Mouse (Mus musculus) right cerebral cortex, adult 18-20 months (tissue): ENCODE results near the gene Fhit.

ENCODE experiments used
- DNase-seq: peaks from one replicate; pipeline ENCODE4 v3.0.0; 2022; ENCODE audit warnings: mixed read lengths

Gene Fhit

DNA sequence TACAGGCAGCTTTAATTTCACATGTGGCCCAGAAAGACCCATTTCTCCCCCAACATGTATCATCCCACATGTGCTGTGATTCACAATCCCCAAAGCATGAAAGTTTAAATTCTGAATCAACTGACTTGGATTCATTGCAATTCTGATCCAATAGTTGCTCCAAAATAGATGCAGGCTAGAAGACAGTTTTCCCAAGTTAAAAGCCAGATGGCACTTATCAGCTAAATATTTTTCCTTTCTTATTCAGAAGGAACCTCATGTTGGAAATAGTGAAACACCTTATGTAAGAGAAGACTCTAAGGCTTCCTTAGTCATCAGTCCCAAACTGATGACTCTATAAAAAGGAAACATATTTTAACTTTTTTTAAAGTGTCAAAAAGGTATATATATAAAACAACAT is 815.9 kb downstream of the Fhit start:
- no peak for DNase-seq

GRCm38 (mm10) chr14:10344064-10344463 is 817.8 kb downstream of the Fhit start:
- no peak for DNase-seq

DNA sequence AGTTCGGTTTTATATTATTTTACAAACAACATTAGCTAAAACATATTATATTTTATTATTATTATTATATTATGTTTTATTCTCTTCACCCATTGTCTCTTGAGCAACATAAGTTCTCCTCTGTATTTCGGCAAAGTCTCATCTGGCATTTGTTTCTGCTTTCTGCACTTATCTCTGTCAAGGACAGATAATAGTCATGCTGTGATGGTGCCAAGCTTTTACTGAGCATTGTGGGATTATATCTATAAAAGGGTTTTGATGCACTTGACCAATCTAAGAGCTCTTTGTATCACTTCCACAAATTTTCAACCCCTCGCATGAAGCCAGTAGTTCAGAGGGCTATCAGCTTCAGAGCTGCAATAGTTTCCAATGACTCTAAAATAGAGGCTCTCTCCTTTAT is 845.1 kb downstream of the Fhit start:
- no peak for DNase-seq

DNA sequence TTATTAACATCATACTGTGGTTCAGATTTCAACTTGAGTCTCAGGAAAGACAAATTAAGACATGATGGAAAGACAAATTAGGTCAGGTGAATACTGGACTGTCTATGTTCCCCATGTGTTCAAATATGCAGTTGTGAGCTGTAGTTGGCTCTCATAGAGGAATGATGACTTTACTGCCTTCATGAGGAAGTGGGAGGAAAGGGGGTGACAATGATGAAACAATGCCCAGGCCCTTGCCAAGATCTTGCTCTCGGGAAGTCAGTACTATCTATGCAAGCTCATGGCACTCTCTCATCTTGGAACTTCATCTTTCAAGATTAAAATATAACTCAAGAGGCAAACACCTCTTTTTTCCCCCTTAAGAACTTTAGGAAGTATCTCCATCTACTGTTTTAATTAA is 849.6 kb downstream of the Fhit start:
- no peak for DNase-seq

GRCm38 (mm10) chr14:10305286-10305685 is 856.5 kb downstream of the Fhit start:
- no peak for DNase-seq

DNA sequence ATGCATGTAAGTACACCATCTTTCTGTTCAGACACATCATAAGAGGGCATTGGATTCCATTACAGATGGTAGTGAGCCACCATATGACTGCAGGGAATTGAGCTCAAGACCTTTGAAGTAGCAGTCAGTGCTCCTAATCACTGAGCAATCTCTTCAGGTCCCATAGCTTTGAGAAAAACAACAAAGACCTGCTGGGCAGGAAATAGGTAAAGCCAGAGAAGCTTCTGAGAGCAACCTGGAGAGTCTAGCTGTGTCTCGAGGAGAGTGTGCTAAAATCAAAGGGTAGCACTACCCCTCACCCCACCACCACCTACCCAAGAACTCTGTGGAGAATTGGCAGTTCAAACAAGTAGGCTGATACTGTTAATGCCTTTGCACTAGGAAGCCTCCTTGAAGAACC is 860.3 kb downstream of the Fhit start:
- DNase-seq: no peak

GRCm38 (mm10) chr14:10300914-10301313 is 860.9 kb downstream of the Fhit start:
- DNase-seq: no peak

- DNase-seq: no peak
Measured at GRCm38 (mm10) chr14:10299030-10299429, 862.8 kb downstream of the Fhit start.

GRCm38 (mm10) chr14:10289043-10289442 is 872.8 kb downstream of the Fhit start:
- DNase-seq: no peak

- DNase-seq: no peak
Measured at GRCm38 (mm10) chr14:10286027-10286426, 875.8 kb downstream of the Fhit start.

DNA sequence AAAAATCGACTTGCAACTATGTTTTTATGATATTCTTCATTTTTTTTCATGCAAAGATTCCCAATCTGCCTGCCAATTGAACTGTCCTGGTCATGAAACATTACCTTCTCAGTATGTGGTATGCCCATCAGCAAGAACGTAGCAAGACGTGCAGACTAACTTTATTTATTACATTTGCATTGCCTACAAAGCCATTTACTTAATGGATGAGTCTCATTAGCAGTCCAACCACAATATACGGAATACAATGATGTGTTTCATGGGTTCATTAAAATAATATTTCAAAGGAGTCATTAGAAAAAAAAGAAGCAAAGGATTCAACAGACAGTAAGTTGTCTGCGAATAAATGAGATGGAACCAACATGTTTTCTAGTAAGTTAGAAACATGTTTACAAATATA is 933.1 kb downstream of the Fhit start:
- no peak for DNase-seq

DNA sequence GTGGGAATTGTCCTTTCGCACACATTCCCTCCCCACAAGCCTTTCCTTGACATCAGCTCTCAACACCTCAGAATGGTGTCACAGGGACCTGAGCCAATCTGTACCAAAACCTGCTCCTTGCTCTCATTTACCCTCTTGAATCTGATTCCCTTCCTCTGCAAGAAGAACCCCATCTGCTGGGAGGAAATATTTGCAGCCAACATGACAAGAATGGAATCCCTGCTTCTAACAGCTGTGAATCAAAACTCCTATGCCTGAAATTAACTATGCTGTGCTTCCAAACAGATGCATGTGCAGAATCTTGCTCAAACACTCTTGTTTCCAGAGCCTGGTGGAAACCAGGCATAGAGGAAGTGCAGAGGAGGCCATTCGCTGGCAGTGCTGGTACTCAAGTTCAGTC is 940.0 kb downstream of the Fhit start:
- DNase-seq: peak; percentile 57

GRCm38 (mm10) chr14:10213216-10213615 is 948.6 kb downstream of the Fhit start:
- DNase-seq: no peak

DNA sequence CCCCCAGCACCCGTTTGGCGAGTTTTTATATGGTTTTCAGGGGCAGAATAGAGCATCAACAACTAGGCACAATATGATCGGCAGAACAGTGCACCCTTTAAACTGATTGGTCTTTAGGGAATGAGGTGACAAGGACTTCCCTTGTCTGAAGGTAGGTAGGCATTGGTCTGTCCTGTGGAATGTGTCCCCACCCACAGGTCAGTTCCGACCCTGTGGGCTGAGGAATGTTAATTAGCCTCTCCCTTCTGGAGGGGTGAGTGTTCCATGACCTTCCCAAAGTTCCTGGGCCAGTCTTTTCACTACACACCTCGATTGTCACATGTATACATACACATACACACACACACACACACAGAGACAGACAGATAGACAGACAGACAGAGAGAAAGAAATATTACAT is 950.7 kb downstream of the Fhit start:
- DNase-seq: no peak

GRCm38 (mm10) chr14:10209007-10209406 is 952.8 kb downstream of the Fhit start:
- DNase-seq: no peak

DNA sequence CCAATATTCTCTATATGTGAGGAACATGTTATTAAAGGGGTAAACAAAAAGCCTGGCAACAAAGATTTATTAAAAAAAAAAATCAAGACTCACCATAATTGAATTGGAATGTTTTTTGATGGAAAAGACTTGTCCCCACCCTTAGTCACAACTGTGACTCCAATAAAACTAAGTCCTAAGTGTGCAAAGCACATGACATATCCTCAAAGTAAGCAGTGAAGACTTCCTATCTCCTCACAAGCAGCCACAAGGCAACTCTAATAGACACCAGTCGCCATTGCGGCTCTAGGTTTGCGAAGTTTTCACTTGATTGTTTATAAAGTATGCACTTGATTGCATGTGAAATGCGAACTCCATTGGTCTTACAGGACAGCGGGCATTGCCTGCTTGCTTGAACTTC is 956.1 kb downstream of the Fhit start:
- DNase-seq: no peak

GRCm38 (mm10) chr14:10205290-10205689 is 956.5 kb downstream of the Fhit start:
- no peak for DNase-seq

GRCm38 (mm10) chr14:10194130-10194529 is 967.7 kb downstream of the Fhit start:
- no peak for DNase-seq

- no peak for DNase-seq
Measured at GRCm38 (mm10) chr14:10171761-10172160, 990.1 kb downstream of the Fhit start.

GRCm38 (mm10) chr14:10166641-10167429 is 995.0 kb downstream of the Fhit start:
- peak; percentile 18 for DNase-seq

DNA sequence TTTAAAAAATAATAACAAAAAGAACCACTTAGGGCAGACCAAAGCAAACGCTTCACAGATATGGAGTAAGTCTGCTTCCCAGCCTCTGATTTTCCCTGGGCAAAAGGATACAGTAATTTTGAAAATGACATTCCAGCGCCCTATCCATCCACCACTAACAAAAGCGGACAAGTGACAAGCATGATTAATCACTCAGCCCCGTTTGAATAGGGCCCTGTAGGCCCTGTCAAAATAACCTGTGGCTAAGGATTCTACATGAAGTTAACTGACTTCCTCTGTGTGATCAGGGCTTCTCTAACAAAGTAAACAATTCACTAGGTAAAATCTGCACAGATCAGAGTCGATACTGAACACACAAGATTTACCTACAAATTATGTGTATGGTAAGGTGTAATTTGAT is 1012.0 kb downstream of the Fhit start:
- no peak for DNase-seq

GRCm38 (mm10) chr14:10139311-10139710 is 1022.5 kb downstream of the Fhit start:
- no peak for DNase-seq

GRCm38 (mm10) chr14:10133873-10134272 is 1028.0 kb downstream of the Fhit start:
- DNase-seq: no peak

DNA sequence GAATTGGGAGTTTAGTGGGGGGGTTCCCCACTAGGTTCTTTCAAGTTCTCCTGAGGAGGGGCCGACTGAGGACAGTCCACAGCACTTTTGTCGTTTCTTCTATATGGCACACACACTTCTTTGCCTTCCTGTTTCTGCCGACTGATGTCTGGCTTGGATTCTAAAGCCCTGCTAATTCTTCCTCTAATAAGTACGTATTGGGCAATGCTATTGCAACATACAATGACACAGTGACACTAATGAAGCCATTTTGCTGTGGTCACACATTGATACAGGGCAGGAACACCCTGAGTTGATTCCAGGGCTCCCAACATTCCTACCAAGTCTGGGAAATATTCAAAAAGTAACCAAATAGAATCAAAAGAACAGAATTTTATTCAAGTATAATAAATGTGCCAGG is 1032.2 kb downstream of the Fhit start:
- DNase-seq: no peak

- no peak for DNase-seq
Measured at GRCm38 (mm10) chr14:10129088-10129487, 1032.7 kb downstream of the Fhit start.
